ENCODE assay signal across 15 mouse cellular contexts in the genomic region with DNA sequence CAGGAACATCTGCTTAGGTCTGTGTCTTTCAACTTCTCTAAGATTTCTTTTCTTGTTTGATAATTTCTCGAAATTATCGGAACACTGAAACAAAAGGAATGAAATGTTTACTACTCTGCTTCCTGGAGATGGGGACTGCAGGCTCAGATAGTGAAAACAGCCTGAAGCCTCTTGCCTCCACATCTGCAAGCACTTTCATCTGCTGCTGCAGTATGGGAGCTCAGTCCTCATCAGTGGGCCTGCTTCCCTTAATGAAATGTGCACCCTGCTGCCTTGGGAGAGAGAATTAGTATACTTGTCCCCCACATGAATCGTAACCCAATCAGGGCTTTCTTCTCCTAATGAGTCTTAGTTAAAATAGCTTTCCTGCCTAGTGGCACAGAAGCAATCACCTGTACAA.
"Had no signal": no experiment of that assay in that cellular context is flagged by ENCODE, and none has a peak within 500 bp of the region (broad histone marks: within the 10 kb centered on the region; RNA-seq: fewer than 3 reads in every experiment).

No protein-coding gene starts in this region.

- H3K4me1 ChIP-seq: kidney, embryonic 15.5 days; limb, embryonic 13.5 days; midbrain, embryonic 10.5 days had no signal

- H3K27me3 ChIP-seq: kidney, embryonic 15.5 days; limb, embryonic 13.5 days; neural tube, embryonic 15.5 days had no signal

- H3K4me3 ChIP-seq: kidney, embryonic 15.5 days; limb, embryonic 13.5 days; midbrain, embryonic 10.5 days; myocyte; neural tube, embryonic 15.5 days had no signal

- H3K4me2 ChIP-seq: kidney, embryonic 15.5 days; limb, embryonic 13.5 days; neural tube, embryonic 15.5 days had no signal

- DNase-seq: kidney, adult 2 months; kidney, postnatal 14 days; left cerebral cortex, postnatal 4 days; lung, adult 18-20 months; midbrain, embryonic 14.5 days; right cerebral cortex, adult 18-20 months; right cerebral cortex, postnatal 25 days; thymus, adult 2 months; thymus, postnatal 25 days had no signal

- H3K27ac ChIP-seq: kidney, embryonic 15.5 days; limb, embryonic 13.5 days; liver, embryonic 14.5 days; midbrain, embryonic 10.5 days; neural tube, embryonic 15.5 days had no signal

- H3K9me3 ChIP-seq: kidney, embryonic 15.5 days; limb, embryonic 13.5 days; midbrain, embryonic 10.5 days; neural tube, embryonic 15.5 days had no signal

- H3K9ac ChIP-seq: kidney, embryonic 15.5 days; limb, embryonic 13.5 days; liver, embryonic 14.5 days; neural tube, embryonic 15.5 days had no signal
